Mouse (Mus musculus): ENCODE measurements around the gene Mcur1. TPM values are rescaled to one million over a fixed set of nuclear protein-coding genes. Genes with fewer than 3 reads are reported as not detected.

Mcur1 gene
- total and polyA plus RNA-seq, 2 experiments, result 14.7 to 16.6 TPM

DNA sequence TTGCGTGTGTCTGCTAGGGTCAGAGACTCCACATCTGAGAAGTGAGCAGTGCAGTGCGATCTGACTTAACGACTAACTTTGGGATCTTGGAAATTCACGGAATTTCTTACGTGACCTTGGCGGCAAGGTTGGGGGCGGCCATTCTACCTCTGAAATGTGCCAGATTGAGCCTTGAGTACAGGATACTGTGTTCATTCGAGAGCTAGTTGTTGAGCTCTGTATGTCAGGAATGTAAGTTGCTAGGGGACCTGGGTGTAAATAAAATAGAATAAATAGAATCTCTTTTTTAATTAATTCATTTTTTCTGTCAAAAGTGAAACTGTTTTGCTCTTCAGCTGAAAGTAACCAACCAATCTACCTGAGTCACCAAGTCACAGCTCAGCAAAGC lies 32.7 kb upstream of the Mcur1 start:
- Histone ChIP-seq H3K36me3 (ENCODE audit: control insufficient read depth, insufficient read depth, low read length) (no peaks in the 10 kb centered on the region), H3K4me1 (ENCODE audit: control insufficient read depth, insufficient read depth, low read length) (no peaks in the 10 kb centered on the region), H3K79me2 (ENCODE audit: control insufficient read depth, insufficient read depth, low read length) (no peaks in the 10 kb centered on the region), H3K4me3 (ENCODE audit: insufficient read depth, low read depth, low read length) (no peak overlapping the region), H3K27ac (replicated peaks; ENCODE audit: insufficient read depth, low read depth, low read length) (no peak overlapping the region), H3K9ac (ENCODE audit: low read depth, low read length) (no peak overlapping the region), H3K27me3 (ENCODE audit: control insufficient read depth, insufficient read depth, low read length) (peaks cover 6% of the 10 kb centered on the region; the same call in 1 of the 2 replicates)
- TF ChIP-seq POLR2A (IDR thresholded peaks at IDR 0.05; ENCODE audit: extremely low read depth, insufficient read depth, low read length) (no peak), CTCF (IDR thresholded peaks at IDR 0.05; ENCODE audit: low read depth, low read length) (no peak)
- no peak for DNase-seq (ENCODE audit: extremely low read depth, low read depth, low spot score)
- WGBS, result 52% methylated on average over 8 of the region's 8 CpGs

GRCm38 (mm10) chr13:43591828-43592680 lies 32.1 kb upstream of the Mcur1 start:
- Histone ChIP-seq H3K36me3 (ENCODE audit: control insufficient read depth, insufficient read depth, low read length) (no peaks in the 10 kb centered on the region), H3K27ac (replicated peaks; ENCODE audit: insufficient read depth, low read depth, low read length) (no peak overlapping the region), H3K27me3 (ENCODE audit: control insufficient read depth, insufficient read depth, low read length) (peaks cover 6% of the 10 kb centered on the region; the same call in 1 of the 2 replicates), H3K4me3 (ENCODE audit: insufficient read depth, low read depth, low read length) (no peak overlapping the region), H3K79me2 (ENCODE audit: control insufficient read depth, insufficient read depth, low read length) (no peaks in the 10 kb centered on the region), H3K4me1 (ENCODE audit: control insufficient read depth, insufficient read depth, low read length) (no peaks in the 10 kb centered on the region), H3K9ac (ENCODE audit: low read depth, low read length) (no peak overlapping the region)
- TF ChIP-seq CTCF (IDR thresholded peaks at IDR 0.05; ENCODE audit: low read depth, low read length), result no peak
- no peak for TF ChIP-seq POLR2A (IDR thresholded peaks at IDR 0.05; ENCODE audit: extremely low read depth, insufficient read depth, low read length)
- 69% methylated on average over 28 of the region's 28 CpGs for WGBS
- no peak for DNase-seq (ENCODE audit: extremely low read depth, low read depth, low spot score)

GRCm38 (mm10) chr13:43587844-43588840 lies 28.2 kb upstream of the Mcur1 start:
- H3K4me3 ChIP-seq (ENCODE audit: insufficient read depth, low read depth, low read length), result no peak overlapping the region
- no peak for DNase-seq (ENCODE audit: extremely low read depth, low read depth, low spot score)
- H3K4me1 ChIP-seq (ENCODE audit: control insufficient read depth, insufficient read depth, low read length), result no peaks in the 10 kb centered on the region
- peaks cover 4% of the 10 kb centered on the region; the same call in 1 of the 2 replicates for H3K27me3 ChIP-seq (ENCODE audit: control insufficient read depth, insufficient read depth, low read length)
- H3K9ac ChIP-seq (ENCODE audit: low read depth, low read length), result no peak overlapping the region
- TF ChIP-seq CTCF (IDR thresholded peaks at IDR 0.05; ENCODE audit: low read depth, low read length) (no peak), POLR2A (IDR thresholded peaks at IDR 0.05; ENCODE audit: extremely low read depth, insufficient read depth, low read length) (no peak)
- H3K36me3 ChIP-seq (ENCODE audit: control insufficient read depth, insufficient read depth, low read length), result no peaks in the 10 kb centered on the region
- H3K27ac ChIP-seq (replicated peaks; ENCODE audit: insufficient read depth, low read depth, low read length), result no peak overlapping the region
- 84% methylated on average over 14 of the region's 14 CpGs for WGBS
- H3K79me2 ChIP-seq (ENCODE audit: control insufficient read depth, insufficient read depth, low read length), result no peaks in the 10 kb centered on the region

- no peaks in the 10 kb centered on the region; the same call in 1 of the 2 replicates for H3K27me3 ChIP-seq (ENCODE audit: control insufficient read depth, insufficient read depth, low read length)
- no peak for TF ChIP-seq POLR2A (IDR thresholded peaks at IDR 0.05; ENCODE audit: extremely low read depth, insufficient read depth, low read length)
- H3K36me3 ChIP-seq (ENCODE audit: control insufficient read depth, insufficient read depth, low read length), result no peaks in the 10 kb centered on the region
- no peaks in the 10 kb centered on the region for H3K4me1 ChIP-seq (ENCODE audit: control insufficient read depth, insufficient read depth, low read length)
- H3K79me2 ChIP-seq (ENCODE audit: control insufficient read depth, insufficient read depth, low read length), result no peaks in the 10 kb centered on the region
- no peak overlapping the region for H3K27ac ChIP-seq (replicated peaks; ENCODE audit: insufficient read depth, low read depth, low read length)
- no peak overlapping the region for H3K9ac ChIP-seq (ENCODE audit: low read depth, low read length)
- DNase-seq (ENCODE audit: extremely low read depth, low read depth, low spot score), result no peak
- no peak overlapping the region for H3K4me3 ChIP-seq (ENCODE audit: insufficient read depth, low read depth, low read length)
- WGBS, result 90% methylated on average over 3 of the region's 3 CpGs
These were observed 27.0 kb upstream of the Mcur1 start for GRCm38 (mm10) chr13:43586966-43587365.

DNA sequence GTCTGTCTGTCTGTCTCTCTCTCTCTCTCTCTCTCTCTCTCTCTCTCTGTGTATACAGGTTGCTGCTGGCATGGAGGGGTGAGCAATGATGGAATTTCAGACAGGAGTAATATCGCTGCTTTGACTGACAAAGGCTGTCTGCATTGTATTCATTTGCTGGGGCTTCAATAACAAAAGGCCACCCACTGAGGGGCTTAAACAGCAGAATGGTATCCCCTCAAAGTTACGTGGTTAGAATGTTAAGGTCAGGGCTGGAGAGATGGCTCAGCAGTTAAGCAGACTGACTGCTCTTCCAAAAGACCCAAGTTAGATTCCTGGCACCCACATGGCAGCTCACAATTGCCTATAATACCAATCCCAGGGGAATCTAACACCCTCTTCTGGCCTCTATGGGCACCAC lies 25.3 kb upstream of the Mcur1 start:
- no peak for DNase-seq (ENCODE audit: extremely low read depth, low read depth, low spot score)
- WGBS, result 72% methylated on average over 2 of the region's 2 CpGs
- Histone ChIP-seq H3K9ac (ENCODE audit: low read depth, low read length) (no peak overlapping the region), H3K4me3 (ENCODE audit: insufficient read depth, low read depth, low read length) (no peak overlapping the region), H3K27ac (replicated peaks; ENCODE audit: insufficient read depth, low read depth, low read length) (no peak overlapping the region), H3K4me1 (ENCODE audit: control insufficient read depth, insufficient read depth, low read length) (no peaks in the 10 kb centered on the region), H3K36me3 (ENCODE audit: control insufficient read depth, insufficient read depth, low read length) (no peaks in the 10 kb centered on the region), H3K27me3 (ENCODE audit: control insufficient read depth, insufficient read depth, low read length) (no peaks in the 10 kb centered on the region), H3K79me2 (ENCODE audit: control insufficient read depth, insufficient read depth, low read length) (no peaks in the 10 kb centered on the region)
- TF ChIP-seq POLR2A (IDR thresholded peaks at IDR 0.05; ENCODE audit: extremely low read depth, insufficient read depth, low read length) (no peak), CTCF (IDR thresholded peaks at IDR 0.05; ENCODE audit: low read depth, low read length) (no peak)
